30 mouse cellular contexts compared by ENCODE assay signal in genomic region chr6:114664716-114665115, GRCm38 (mm10).
"Had no signal": no experiment of that assay in that cellular context is flagged by ENCODE, and none has a peak within 500 bp of the region (broad histone marks: within the 10 kb centered on the region; RNA-seq: fewer than 3 reads in every experiment).

No protein-coding gene starts in this region.

- H3K4me1 ChIP-seq: limb, embryonic 10.5 days; limb, embryonic 12.5 days; limb, embryonic 13.5 days; midbrain, embryonic 12.5 days; midbrain, embryonic 13.5 days; midbrain, embryonic 15.5 days; neural tube, embryonic 12.5 days; neural tube, embryonic 13.5 days had no signal

- H3K36me3 ChIP-seq: limb, embryonic 10.5 days; limb, embryonic 12.5 days; limb, embryonic 13.5 days; limb, embryonic 15.5 days; liver, embryonic 12.5 days; liver, embryonic 13.5 days; liver, embryonic 15.5 days; lung, embryonic 15.5 days; midbrain, embryonic 10.5 days; midbrain, embryonic 12.5 days; midbrain, embryonic 13.5 days; midbrain, embryonic 15.5 days; neural tube, embryonic 12.5 days; neural tube, embryonic 13.5 days had no signal

- H3K27ac ChIP-seq: limb, embryonic 10.5 days; limb, embryonic 12.5 days; limb, embryonic 13.5 days; limb, embryonic 15.5 days; liver, embryonic 12.5 days; liver, embryonic 13.5 days; liver, embryonic 14.5 days; liver, embryonic 15.5 days; lung, embryonic 15.5 days; macrophage; midbrain, embryonic 10.5 days; midbrain, embryonic 12.5 days; midbrain, embryonic 13.5 days; midbrain, embryonic 15.5 days; neural tube, embryonic 12.5 days; neural tube, embryonic 13.5 days had no signal

- ATAC-seq: liver, embryonic 12.5 days; liver, postnatal 0 days; midbrain, embryonic 13.5 days; midbrain, embryonic 15.5 days; midbrain, embryonic 16.5 days had no signal

- H3K9ac ChIP-seq: limb, embryonic 12.5 days; limb, embryonic 13.5 days; limb, embryonic 15.5 days; liver, embryonic 12.5 days; liver, embryonic 13.5 days; liver, embryonic 14.5 days; liver, embryonic 15.5 days; liver, postnatal 0 days; lung, embryonic 14.5 days; lung, embryonic 15.5 days; midbrain, embryonic 12.5 days; midbrain, embryonic 13.5 days; midbrain, embryonic 15.5 days; neural tube, embryonic 12.5 days; neural tube, embryonic 13.5 days had no signal

- H3K27me3 ChIP-seq: limb, embryonic 12.5 days; limb, embryonic 13.5 days; limb, embryonic 15.5 days; liver, embryonic 12.5 days; liver, embryonic 13.5 days; liver, embryonic 15.5 days; lung, embryonic 15.5 days; megakaryocyte, embryonic 14.5 days; midbrain, embryonic 12.5 days; midbrain, embryonic 13.5 days; midbrain, embryonic 15.5 days; neural tube, embryonic 12.5 days; neural tube, embryonic 13.5 days had no signal

- H3K4me2 ChIP-seq: limb, embryonic 12.5 days; limb, embryonic 13.5 days; limb, embryonic 15.5 days; liver, embryonic 11.5 days; liver, embryonic 12.5 days; liver, embryonic 13.5 days; liver, embryonic 15.5 days; lung, embryonic 14.5 days; lung, embryonic 15.5 days; midbrain, embryonic 11.5 days; midbrain, embryonic 12.5 days; midbrain, embryonic 13.5 days; midbrain, embryonic 15.5 days; neural tube, embryonic 12.5 days; neural tube, embryonic 13.5 days had no signal

- H3K9me3 ChIP-seq: limb, embryonic 10.5 days; limb, embryonic 12.5 days; limb, embryonic 13.5 days; limb, embryonic 15.5 days; liver, embryonic 12.5 days; liver, embryonic 13.5 days; liver, embryonic 15.5 days; lung, embryonic 15.5 days; megakaryocyte, embryonic 14.5 days; midbrain, embryonic 10.5 days; midbrain, embryonic 12.5 days; midbrain, embryonic 13.5 days; midbrain, embryonic 15.5 days; neural tube, embryonic 12.5 days; neural tube, embryonic 13.5 days had no signal

- H3K4me3 ChIP-seq: limb, embryonic 10.5 days; limb, embryonic 12.5 days; limb, embryonic 13.5 days; limb, embryonic 15.5 days; liver, embryonic 12.5 days; liver, embryonic 13.5 days; liver, embryonic 15.5 days; lung, embryonic 15.5 days; megakaryocyte, embryonic 14.5 days; midbrain, embryonic 10.5 days; midbrain, embryonic 12.5 days; midbrain, embryonic 13.5 days; midbrain, embryonic 15.5 days; myocyte; neural tube, embryonic 12.5 days; neural tube, embryonic 13.5 days had no signal

- DNase-seq: left cerebral cortex, postnatal 4 days; liver, embryonic 13.5 days; liver, postnatal 0 days; lung, adult 18-20 months; lung, adult 2 months; lung, embryonic 14.5 days; lung, postnatal 10 days; lung, postnatal 14 days; lung, postnatal 36 days; midbrain, embryonic 14.5 days had no signal
